Mouse (Mus musculus) liver, embryonic 11.5 days (tissue): ENCODE measurements around the gene Sh3bp4. TPM values are rescaled to one million over a fixed set of nuclear protein-coding genes. Genes with fewer than 3 reads are reported as not detected.

Experiments
- ATAC-seq: fragments of 200-750 bp; cut with Nextera tagmentation; replicated peaks from 2 replicates; pipeline ENCODE4 v1.8.0; 2017; ENCODE audit warnings: moderate number of reproducible peaks, mild to moderate bottlenecking, moderate TSS enrichment, moderate library complexity; ENCODE audit not compliant: low FRiP score
- DNase-seq: peaks from one replicate; pipeline ENCODE4 v3.0.0-alpha.2; 2017; ENCODE audit warnings: low spot score
- H3K27ac ChIP-seq: fragments of 300-500 bp; sonication (generic); 2 replicates; pipeline ENCODE4 v1.5.1; 2014; ENCODE audit warnings: mild to moderate bottlenecking, low read depth, low read length, control low read depth
- H3K27me3 ChIP-seq: fragments of 300-500 bp; sonication (generic); replicated peaks from 2 replicates; pipeline ENCODE4 v1.6.1; 2014; ENCODE audit warnings: low read length, mixed read lengths; ENCODE audit not compliant: control insufficient read depth, insufficient read depth
- H3K36me3 ChIP-seq: fragments of 300-500 bp; sonication (generic); 2 replicates; pipeline ENCODE4 v1.6.1; 2014; ENCODE audit warnings: mild to moderate bottlenecking, low read length, moderate library complexity, mixed read lengths; ENCODE audit not compliant: control insufficient read depth, insufficient read depth
- H3K4me1 ChIP-seq: fragments of 300-500 bp; sonication (generic); replicated peaks from 2 replicates; pipeline ENCODE4 v1.6.1; 2014; ENCODE audit warnings: low read length, mixed read lengths; ENCODE audit not compliant: control insufficient read depth, insufficient read depth
- H3K4me2 ChIP-seq: fragments of 300-500 bp; sonication (generic); 2 replicates; pipeline ENCODE4 v1.6.1; 2014; ENCODE audit warnings: mild to moderate bottlenecking, control low read depth, moderate library complexity
- H3K4me3 ChIP-seq: fragments of 300-500 bp; sonication (generic); 2 replicates; pipeline ENCODE4 v1.5.1; 2014; ENCODE audit warnings: low read depth, low read length, control low read depth
- H3K9ac ChIP-seq: fragments of 300-500 bp; sonication (generic); 2 replicates; pipeline ENCODE4 v1.6.1; 2014; ENCODE audit warnings: low read depth, low read length, control low read depth
- H3K9me3 ChIP-seq: fragments of 300-500 bp; sonication (generic); 2 replicates; pipeline ENCODE4 v1.6.1; 2016; ENCODE audit warnings: low read length, inconsistent platforms, mixed read lengths; ENCODE audit not compliant: control insufficient read depth
- WGBS: fragments of 180-500 bp; shearing (Covaris S2); extraction: QIAGEN DNeasy Blood & Tissue Kit; methylation state at CpG from one replicate; pipeline ENCODE4 v1.1.7; 2014; 5-methylcytosine and 5-hydroxymethylcytosine counted together
- polyA plus RNA-seq: library from polyadenylated mRNA; unstranded; fragments of >200 nt; fragmentation: Nextera tagmentation; extraction: Ambion mirVana; gene quantifications from 2 replicates; pipeline ENCODE4 v1.2.1, GENCODE M21; 2014

Sh3bp4 gene
- polyA plus RNA-seq, 1 experiment from 2014 or later: 4.4 TPM

DNA sequence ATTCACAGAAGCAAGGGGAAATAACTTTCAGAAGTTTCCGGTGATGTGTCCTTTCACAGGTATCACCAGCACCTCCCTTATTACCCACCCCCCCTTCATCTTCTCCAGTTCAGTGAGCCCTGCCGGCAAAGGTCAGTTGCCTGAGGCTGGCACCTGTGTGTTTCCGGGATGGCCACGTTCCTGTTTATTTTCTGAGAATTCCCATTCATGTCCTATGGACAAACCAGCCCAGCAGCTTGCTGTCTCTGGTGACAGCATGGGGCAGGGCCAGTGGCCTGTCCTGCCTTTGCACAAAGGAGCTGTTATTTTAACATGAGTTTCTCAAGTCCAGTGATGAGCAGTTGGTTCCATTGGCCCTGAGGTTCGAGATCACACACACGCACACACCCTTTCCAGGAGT lies 37.3 kb downstream of the Sh3bp4 start:
- Histone ChIP-seq H3K27me3 (no peaks in the 10 kb centered on the region), H3K4me2 (no peak overlapping the region), H3K4me3 (no peak overlapping the region), H3K27ac (no peak overlapping the region; the same call in 1 of the 2 replicates), H3K4me1 (peaks cover 22% of the 10 kb centered on the region), H3K9me3 (no peaks in the 10 kb centered on the region), H3K9ac (no peak overlapping the region), H3K36me3 (no peaks in the 10 kb centered on the region)
- 61% methylated on average over 6 of the region's 6 CpGs for WGBS
- DNase-seq (no peak), ATAC-seq (no peak)

DNA sequence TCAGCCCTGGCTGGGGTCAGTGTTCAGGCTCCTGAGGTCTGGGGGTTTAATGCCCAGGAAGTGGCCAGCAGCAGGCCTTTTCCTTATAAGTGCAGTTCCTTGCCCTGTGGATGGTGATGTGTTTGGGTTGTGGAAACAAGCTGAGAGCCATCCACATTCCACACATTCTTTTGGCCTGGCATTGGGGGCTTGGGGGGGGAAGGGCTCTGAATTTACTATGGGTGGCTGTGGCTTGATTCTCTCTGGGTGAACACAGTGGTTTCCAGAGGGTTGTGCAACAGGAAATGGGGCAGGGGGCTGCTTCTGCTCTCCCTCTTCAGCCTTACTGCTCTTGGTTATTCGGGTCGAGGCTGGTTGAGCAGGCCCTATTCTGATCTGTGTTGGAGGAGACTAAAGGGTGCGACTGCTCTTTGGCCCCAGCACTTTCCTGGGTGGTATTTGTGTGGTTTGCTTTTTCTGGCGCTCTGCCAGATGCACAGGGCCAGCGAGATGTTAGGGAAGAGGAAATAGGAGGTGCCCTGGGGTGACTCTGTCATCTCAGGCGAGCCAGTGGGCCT lies 38.2 kb downstream of the Sh3bp4 start:
- H3K36me3 ChIP-seq: no peaks in the 10 kb centered on the region
- no peaks in the 10 kb centered on the region for H3K9me3 ChIP-seq
- ATAC-seq (peak; percentile 41), DNase-seq (no peak)
- H3K4me2 ChIP-seq: no peak overlapping the region
- H3K4me3 ChIP-seq: no peak overlapping the region
- peak overlapping the region; percentile 41; the same call in 1 of the 2 replicates for H3K27ac ChIP-seq
- no peaks in the 10 kb centered on the region for H3K27me3 ChIP-seq
- 13% methylated on average over 6 of the region's 6 CpGs for WGBS
- peaks cover 22% of the 10 kb centered on the region for H3K4me1 ChIP-seq
- H3K9ac ChIP-seq: no peak overlapping the region

DNA sequence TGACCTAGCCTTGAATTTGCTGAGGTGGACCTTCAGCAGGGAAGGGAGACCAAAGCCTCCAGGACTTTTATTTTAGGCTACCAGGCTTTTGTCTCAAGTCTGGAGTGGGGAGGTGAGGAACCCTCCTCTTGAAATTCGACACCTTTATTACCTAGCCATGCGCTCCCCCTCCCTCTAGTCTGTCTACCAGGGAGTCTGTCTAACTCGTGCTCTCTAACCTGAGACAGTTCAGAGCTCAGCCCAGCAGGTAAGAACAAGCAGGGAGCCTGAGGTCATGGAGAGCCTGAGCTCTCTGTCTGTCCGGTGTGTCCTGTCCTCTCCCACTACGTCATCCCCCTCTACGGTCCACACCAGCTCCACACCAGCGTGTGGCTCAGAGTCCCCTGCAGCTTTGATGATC lies 39.6 kb downstream of the Sh3bp4 start:
- no peak overlapping the region for H3K27ac ChIP-seq
- no peaks in the 10 kb centered on the region for H3K36me3 ChIP-seq
- H3K9ac ChIP-seq: no peak overlapping the region
- WGBS: 54% methylated on average over 7 of the region's 7 CpGs
- H3K27me3 ChIP-seq: no peaks in the 10 kb centered on the region
- H3K4me2 ChIP-seq: no peak overlapping the region
- no peaks in the 10 kb centered on the region for H3K9me3 ChIP-seq
- no peak overlapping the region for H3K4me3 ChIP-seq
- H3K4me1 ChIP-seq: peaks cover 15% of the 10 kb centered on the region
- DNase-seq (no peak), ATAC-seq (no peak)

DNA sequence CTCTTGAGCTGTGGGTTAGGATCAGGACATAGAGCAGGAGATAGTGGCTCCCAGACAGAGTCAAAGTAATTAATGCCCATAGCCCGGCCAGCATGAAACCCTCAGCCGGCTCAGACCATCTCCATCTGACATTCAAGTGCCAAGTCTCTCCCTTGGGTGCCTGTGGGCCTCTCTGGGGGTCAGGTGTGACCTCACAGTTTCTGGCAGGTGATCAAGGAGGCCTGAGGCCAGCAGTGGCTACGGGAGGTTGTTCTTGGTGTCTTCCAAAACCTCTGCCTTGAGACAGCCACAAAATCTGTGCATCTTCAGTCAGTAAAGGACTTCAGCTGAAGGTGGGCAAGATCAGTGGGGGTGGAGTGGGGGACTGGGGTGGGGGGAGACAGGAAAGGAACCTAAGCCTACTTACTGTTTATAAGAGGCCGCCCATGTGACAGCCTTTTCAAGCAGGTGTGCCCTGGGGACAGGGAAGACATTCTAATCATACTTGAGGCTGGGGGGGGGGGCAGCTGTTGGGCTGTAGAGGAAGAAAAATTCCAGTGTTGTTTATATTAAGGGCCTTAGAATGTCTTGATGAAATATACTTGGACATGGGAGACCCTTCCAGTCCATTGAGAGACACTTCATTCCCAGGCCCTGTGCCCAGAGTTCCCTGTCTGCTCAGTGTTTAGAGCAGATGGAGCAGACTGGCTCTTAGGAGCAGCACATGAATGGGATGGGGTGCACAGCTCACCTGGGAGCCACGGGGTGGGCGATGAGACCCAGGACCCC lies 40.7 kb downstream of the Sh3bp4 start:
- WGBS: 72% methylated on average over 6 of the region's 6 CpGs
- Histone ChIP-seq H3K36me3 (no peaks in the 10 kb centered on the region), H3K4me2 (no peak overlapping the region), H3K9me3 (no peaks in the 10 kb centered on the region), H3K4me3 (no peak overlapping the region), H3K4me1 (peaks cover 15% of the 10 kb centered on the region), H3K27me3 (no peaks in the 10 kb centered on the region), H3K27ac (no peak overlapping the region), H3K9ac (no peak overlapping the region)
- no peak for DNase-seq
- no peak for ATAC-seq

DNA sequence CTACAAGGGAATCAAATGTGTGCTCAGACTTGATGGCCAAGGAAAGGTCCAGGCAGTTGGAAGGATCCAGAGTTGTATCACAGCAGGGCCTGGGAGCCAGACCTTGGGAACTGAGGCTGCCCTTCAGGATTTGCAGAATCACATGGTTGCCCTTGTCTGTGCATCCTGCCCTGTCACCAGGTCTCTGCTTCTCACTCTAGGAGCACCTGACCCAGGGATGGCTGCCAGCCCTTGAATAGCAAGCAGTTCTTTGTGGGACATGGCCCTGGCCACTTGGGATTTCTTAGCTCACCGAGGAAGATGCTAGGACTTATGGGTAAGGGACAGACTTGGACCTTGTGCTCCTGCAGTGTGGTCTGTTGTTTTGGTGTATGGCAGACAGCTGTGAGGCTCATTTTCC lies 42.3 kb downstream of the Sh3bp4 start:
- DNase-seq (no peak), ATAC-seq (no peak)
- Histone ChIP-seq H3K4me1 (peaks cover 14% of the 10 kb centered on the region), H3K4me2 (no peak overlapping the region), H3K27ac (no peak overlapping the region), H3K27me3 (no peaks in the 10 kb centered on the region), H3K9ac (no peak overlapping the region), H3K36me3 (no peaks in the 10 kb centered on the region), H3K9me3 (no peaks in the 10 kb centered on the region), H3K4me3 (no peak overlapping the region)
- 83% methylated on average over 1 of the region's 1 CpGs for WGBS

DNA sequence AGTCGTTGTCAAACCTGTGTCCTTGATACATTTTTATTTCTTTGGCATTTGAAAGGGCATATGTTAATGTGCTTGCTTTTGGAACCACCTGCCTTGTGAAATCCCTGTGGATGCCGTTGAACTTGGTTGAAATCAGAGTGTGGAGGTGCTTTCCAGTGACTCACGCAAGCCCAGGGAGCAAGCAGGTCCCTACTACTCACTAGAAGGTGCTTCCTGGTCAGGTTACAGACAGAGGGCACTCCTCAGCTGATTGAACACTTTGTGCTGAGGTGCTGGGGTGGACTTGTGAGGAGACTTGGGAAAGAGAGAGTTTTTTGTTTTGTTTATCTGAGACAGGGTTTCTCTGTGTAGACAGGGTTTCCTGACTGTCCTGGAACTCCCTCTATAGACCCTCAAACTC lies 43.5 kb downstream of the Sh3bp4 start:
- no peak for ATAC-seq
- Histone ChIP-seq H3K4me3 (no peak overlapping the region), H3K9me3 (no peaks in the 10 kb centered on the region), H3K9ac (no peak overlapping the region), H3K4me2 (no peak overlapping the region), H3K4me1 (peaks cover 2% of the 10 kb centered on the region), H3K36me3 (no peaks in the 10 kb centered on the region), H3K27me3 (no peaks in the 10 kb centered on the region), H3K27ac (no peak overlapping the region)
- no peak for DNase-seq
- 86% methylated on average over 3 of the region's 3 CpGs for WGBS

DNA sequence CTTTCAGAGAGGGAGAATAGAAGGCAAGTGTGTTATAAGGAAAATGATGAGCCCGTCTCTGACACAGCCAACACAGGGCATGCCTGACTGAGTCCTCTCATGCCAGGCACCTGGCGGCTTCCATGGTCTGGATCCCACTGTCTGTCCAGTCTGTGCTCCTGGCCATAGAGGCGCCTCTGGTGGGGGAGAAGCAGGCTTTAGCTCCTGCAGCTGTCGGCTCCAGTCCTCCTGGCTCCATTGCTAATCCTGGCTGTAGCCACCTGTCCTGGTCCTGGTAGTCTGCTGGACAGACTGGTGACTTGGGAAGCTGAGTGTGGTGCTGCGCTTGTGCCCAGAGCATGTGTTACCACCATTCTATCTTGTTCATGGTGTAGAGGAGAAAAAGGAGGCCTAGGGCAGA lies 46.8 kb downstream of the Sh3bp4 start:
- ATAC-seq: no peak
- no peak overlapping the region for H3K4me3 ChIP-seq
- DNase-seq: no peak
- H3K36me3 ChIP-seq: no peaks in the 10 kb centered on the region
- H3K27me3 ChIP-seq: no peaks in the 10 kb centered on the region
- H3K9ac ChIP-seq: no peak overlapping the region
- H3K4me2 ChIP-seq: no peak overlapping the region
- H3K9me3 ChIP-seq: no peaks in the 10 kb centered on the region
- H3K4me1 ChIP-seq: no peaks in the 10 kb centered on the region
- no peak overlapping the region for H3K27ac ChIP-seq
- 78% methylated on average over 5 of the region's 5 CpGs for WGBS

DNA sequence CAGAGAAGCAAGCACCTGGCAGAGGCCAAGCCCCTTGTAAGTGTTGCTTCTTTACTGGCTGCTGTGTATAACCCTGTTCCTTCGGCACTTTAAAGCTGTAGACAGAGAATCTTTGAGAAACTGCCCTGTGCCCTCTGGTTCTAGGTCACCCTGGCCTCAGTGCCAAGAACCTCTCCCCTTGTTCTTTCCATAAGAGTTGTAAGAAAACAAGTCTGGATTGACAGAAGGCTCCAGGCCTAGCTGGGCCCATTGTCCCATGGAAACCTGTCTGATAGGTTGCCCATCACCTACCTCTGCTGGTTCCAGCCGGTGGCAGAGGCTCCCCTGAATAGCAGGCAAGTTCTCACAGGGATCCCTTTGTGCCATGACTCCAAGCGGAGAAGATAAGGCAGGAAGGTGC lies 47.9 kb downstream of the Sh3bp4 start:
- H3K4me1 ChIP-seq: no peaks in the 10 kb centered on the region
- no peak overlapping the region for H3K9ac ChIP-seq

DNA sequence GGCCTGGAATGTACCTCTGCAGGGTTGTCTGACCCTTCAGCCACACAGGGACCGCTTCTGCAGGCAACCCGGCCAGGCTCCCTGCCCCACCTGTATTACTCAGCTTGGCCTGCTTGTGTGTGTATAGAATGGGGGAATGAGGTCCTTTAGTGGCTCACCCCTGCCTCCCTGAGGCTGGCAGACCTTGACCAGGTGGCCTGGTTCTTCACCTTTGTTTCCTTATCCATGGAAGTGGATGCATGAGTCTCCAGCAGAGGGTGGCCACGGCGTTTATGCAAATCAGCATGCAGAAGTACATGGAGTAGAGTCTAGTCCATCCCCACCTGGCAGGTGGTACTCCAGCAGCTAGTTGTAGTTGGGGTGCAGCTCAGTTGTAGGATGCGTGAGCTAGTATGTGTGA lies 48.6 kb downstream of the Sh3bp4 start:
- ATAC-seq (no peak), DNase-seq (no peak)
- WGBS: 77% methylated on average over 5 of the region's 5 CpGs
- H3K9me3 ChIP-seq: no peaks in the 10 kb centered on the region
- H3K36me3 ChIP-seq: no peaks in the 10 kb centered on the region
- H3K4me2 ChIP-seq: no peak overlapping the region
- no peaks in the 10 kb centered on the region for H3K4me1 ChIP-seq
- no peak overlapping the region for H3K4me3 ChIP-seq
- H3K27ac ChIP-seq: no peak overlapping the region
- no peak overlapping the region for H3K9ac ChIP-seq
- no peaks in the 10 kb centered on the region for H3K27me3 ChIP-seq

More for the DNA sequence above, 47.9 kb downstream of the Sh3bp4 start:
- 77% methylated on average over 3 of the region's 3 CpGs for WGBS
- Histone ChIP-seq H3K27ac (no peak overlapping the region), H3K27me3 (no peaks in the 10 kb centered on the region), H3K4me3 (no peak overlapping the region), H3K9me3 (no peaks in the 10 kb centered on the region), H3K4me2 (no peak overlapping the region), H3K36me3 (no peaks in the 10 kb centered on the region)
- DNase-seq: no peak
- no peak for ATAC-seq
